Mouse (Mus musculus) frontal cortex, adult (tissue): ENCODE results near the gene Gm10413.
"Not testable (repeated sequence)": the region's sequence is repeated elsewhere in the genome, so short reads cannot be mapped to it uniquely, and the experiment has no call there.

ENCODE experiments used
- ATAC-seq: cut with Nextera tagmentation; 2 replicates; pipeline ENCODE4 v1.9.2; 2017; ENCODE audit warnings: mild to moderate bottlenecking, moderate library complexity, mixed read lengths; ENCODE audit not compliant: low TSS enrichment

The Gm10413 gene

DNA sequence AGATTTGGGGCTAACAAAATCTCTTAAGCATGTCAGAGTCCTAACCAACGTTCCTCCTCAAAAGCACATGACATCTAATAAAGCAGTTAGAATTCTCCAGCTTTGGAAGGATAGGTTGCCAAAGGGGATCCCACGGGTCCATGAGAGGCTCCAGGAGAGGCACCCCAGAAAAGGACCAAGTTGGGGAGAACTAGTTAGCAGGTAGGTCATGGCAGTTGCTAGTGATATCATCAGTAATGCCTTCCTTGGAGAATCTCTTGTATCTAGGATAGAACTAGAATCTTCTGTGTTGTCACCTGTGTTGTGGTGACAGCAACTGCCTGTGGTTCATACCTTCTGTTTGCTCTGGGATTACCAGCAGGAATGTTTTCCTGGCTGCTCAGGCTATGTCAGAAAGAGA is at the start of gene Gm10413:
Gene Gm10413 (plus strand): TSS at position 301 of the 400 bp plus-strand sequence.
- not testable (repeated sequence) for ATAC-seq

DNA sequence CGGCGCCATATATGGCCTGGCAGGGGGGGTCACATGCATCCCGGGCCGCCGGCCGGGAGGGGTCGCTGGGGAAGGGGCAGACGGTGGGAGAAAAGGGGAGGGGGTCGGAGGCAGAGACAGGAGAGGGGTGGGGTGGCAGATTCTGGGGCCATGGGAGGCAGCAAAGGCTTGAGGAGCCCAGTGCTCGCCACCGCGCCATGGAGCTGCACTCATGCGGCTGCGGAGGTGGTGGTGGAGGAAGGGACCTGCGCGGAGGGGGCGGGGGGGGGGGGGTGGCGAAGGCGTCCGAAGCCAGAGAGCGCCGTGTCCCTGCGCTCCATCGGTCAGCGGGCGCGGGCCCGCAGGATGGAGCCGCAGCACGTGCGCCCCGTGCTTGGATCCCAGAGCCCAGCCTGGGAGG is 17.4 kb downstream of the Gm10413 start, which contains the start of gene Gm10409:
Gene Gm10409 (plus strand): TSS at position 301 of the 400 bp plus-strand sequence.
- not testable (repeated sequence) for ATAC-seq

DNA sequence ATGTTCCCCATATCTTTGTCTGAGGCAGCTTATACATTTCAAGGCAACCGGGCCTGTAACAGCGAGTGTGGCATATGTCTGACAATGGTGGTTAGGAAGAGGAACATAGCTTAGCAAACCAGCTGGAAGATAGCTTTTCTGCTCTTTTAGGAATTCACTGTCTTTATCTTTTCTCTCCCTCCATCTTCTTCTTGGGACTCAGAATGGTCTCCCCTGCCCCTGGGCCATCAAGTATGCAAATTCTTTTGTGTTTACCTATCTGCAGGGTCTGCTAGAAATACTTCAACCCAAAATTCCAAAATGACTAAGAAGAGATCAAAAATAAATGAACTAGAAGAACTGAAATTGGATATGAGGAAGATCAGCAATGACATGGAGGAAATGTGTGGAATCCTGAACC is 32.9 kb downstream of the Gm10413 start, which contains the start of gene Gm3005:
Gene Gm3005 (plus strand): TSS at position 301 of the 400 bp plus-strand sequence.
- not testable (repeated sequence) for ATAC-seq

DNA sequence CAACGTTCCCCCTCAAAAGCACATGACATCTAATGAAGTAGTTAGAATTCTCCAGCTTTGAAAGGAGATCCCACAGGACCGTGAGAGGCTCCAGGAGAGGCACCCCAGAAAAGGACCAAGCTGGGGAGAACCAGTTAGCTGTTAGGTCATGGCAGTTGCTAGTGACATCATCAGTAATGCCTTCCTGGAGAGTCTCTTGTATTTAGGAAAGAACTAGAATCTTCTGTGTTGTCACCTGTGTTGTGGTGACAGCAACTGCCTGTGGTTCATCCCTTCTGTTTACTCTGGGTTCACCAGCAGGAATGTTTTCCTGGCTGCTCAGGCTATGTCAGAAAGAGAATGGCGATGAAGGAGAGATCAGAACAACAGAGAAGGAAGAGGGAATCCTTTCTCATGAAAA is 54.2 kb downstream of the Gm10413 start, which contains the start of gene Gm10408:
Gene Gm10408 (plus strand): TSS at position 301 of the 400 bp plus-strand sequence.
- ATAC-seq: not testable (repeated sequence)
